Mouse (Mus musculus): ENCODE results near the gene Hist1h2bj.
"Not testable (repeated sequence)": the region's sequence is repeated elsewhere in the genome, so short reads cannot be mapped to it uniquely, and the experiment has no call there.

The Hist1h2bj gene

DNA sequence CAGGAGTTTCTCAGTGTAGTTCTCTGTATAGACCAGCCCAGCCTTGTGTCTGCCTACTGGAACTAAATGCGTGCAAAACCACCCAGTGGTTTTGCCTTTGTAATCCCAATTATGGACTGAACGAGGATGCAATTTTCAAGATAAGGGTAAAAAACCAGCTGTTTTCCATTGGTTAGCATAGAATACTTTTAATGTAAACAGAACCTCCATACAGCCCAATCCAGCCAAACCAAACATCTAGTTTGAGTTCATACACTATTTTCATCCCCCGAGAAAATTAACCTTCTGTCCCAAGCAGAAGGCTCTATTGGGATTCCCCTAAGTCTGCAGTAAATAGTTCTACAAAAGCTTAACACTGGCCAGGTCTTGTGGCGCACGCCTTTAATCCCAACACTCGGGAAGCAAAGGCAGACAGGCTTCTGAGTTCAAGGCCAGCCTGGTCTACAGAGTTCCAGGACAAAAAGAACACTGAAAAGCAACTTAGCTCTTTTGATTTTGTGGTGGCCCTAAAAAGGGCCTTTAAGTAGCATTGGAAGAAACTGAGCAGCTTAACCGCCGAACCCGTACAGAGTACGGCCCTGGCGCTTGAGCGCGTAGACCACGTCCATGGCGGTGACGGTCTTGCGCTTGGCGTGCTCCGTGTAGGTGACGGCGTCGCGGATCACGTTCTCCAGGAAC lies 2.4 kb upstream of the Hist1h2bj start:
- peak; percentile 54 for DNase-seq (ENCODE audit: low spot score)

DNA sequence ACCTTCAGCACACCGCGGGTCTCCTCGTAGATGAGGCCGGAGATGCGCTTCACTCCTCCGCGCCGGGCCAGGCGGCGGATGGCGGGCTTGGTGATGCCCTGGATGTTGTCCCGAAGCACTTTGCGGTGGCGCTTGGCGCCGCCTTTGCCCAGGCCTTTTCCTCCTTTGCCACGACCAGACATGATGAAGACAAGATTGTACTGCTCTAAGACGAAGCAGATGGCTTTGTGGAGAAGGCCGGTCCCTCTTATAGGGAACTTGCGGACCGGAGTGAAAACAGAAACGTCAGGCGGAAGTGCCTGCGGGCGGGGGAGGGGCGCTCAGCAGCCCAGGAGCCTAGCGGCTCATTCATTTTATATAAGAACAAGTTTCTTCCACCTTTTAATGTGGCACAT lies 1.9 kb upstream of the Hist1h2bj start, which contains the start of gene Hist1h4i:
Gene Hist1h4i, minus strand, starts transcription at position 221 of the 395 bp plus-strand sequence.
- peak; percentile 91 for DNase-seq (ENCODE audit: low spot score)

DNA sequence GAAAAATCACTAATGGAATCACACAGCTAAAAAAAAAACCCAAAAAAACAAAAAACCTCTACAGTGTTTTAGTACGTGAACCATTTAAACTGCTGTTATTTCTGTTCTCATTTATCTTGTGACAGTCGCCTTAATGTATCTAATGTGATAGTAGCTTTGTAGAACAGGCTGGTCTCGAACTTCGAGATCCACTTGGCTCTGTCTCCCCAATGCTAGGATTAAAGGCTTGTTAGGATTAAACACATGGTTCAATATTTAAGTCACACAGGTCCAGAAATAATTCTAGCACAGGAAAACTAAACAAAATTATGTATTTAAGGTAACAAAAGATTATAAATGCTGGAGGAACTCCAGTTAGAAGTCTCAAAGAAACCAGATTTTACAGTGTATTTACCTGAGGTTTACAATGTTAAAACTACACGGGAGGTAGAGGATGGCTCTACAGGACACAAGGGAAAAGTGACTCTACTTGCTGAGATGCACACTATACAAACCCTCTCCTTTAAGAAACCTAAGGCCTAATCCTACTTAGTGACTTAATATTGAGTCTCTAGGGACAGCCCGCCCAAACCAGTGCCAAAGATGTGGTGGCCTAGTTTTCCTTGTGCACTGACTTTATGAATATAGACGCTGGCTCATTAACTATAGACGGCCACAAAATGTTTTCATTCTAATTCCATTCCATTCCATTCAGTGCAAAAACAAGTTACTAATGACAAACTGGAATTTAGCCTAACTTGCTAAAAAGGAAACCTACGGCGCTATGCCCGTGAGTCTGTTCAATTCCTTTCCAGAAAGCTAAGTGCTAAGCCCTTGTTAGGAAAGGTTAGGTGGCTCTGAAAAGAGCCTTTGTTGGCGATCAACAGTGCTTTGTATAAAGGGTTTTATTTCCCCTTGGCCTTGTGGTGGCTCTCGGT lies 1.1 kb upstream of the Hist1h2bj start:
- peak; percentile 51 for DNase-seq (ENCODE audit: low spot score)

DNA sequence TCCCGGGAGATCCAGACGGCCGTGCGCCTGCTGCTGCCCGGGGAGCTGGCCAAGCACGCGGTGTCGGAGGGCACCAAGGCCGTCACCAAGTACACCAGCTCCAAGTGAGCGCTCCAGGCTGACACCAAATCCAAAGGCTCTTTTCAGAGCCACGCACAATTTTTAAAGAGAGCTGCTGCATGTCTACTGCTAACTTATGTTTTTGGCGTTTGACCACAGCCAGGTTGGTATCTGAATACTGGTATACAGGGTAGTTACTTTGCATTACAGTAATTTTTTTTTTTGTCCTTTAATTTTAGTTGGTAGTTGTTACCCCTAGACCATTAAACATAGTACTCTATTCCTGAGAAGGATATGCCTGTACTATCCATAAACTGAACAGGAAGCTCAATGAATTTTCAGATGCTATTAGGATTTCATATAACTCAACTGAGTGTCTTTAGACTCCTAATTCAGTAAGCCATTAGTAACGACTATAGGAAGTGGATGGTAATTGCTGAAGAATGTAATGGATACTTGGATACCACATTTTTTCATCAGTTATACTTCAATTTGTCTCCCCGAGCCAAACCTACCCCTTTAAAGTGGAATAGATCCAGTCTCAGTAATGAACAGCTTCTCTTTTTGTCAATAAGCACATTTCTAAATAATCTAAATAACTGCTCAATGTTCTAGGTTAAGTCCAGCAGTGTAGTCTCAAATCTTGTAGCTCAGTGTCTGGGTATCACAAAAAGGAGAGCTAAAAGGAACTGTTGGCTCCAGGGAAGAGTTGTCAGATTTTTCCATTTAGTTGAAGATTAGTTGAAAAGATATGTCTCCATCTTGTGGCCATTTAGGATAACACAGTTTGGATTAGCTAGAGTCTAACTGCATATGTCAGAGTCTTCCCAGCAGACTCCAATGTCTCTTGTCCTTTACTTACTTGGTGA lies 753 bp downstream of the Hist1h2bj start:
- peak; percentile 83 for DNase-seq (ENCODE audit: low spot score)

DNA sequence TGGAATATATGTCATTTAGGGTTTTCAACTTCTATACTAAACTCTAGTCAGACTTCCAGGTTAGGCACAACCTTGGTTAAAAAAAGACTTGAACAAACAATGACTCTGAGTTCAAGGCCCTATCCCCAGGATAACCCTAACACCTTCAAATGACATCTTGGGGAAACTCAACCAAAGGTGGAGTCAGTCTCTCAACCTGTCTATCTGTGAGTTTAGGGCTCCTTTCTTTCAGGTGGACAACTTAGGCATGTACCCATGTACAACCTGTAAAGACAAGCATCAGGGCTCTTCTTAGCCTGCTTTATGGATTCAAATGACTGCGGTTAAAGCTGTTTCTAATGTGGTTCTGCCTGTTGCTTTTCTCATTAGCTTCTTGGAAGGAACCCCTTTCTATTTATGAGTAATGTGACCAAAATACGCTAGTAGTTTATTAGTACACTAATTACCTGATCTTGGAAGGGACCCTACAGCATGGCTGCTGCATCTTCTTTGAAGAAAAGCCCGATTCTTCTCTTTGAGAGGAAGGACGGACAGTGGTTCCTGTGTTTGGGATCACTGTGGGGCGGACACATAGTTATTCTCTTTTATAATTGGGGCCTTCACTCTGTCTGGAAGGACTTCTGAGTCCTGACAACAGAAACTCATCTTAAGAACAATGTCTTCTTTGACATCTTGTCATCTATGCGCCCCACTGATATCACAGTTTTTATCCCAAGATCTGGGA lies 1.6 kb downstream of the Hist1h2bj start:
- DNase-seq (ENCODE audit: low spot score), result no peak

DNA sequence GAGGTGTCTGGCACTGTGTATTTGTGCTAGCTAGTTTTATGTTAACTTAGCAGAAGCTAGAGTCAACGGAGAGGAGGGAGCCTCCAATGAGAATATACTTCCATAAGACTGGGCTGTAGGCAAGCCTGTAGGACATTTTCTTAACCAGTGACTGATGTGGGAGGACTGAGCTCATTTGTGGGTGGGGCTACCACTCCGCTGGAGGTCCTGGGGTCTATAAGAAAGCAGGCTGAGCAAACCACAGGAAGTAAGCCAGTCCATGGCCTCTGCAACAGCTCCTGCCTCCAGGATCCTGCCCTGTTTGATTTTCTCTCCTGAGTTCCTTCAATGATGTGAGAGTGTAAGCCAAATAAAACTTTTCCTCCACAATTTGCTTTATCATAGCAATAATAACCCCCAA lies 2.3 kb downstream of the Hist1h2bj start:
- no peak for DNase-seq (ENCODE audit: low spot score)

DNA sequence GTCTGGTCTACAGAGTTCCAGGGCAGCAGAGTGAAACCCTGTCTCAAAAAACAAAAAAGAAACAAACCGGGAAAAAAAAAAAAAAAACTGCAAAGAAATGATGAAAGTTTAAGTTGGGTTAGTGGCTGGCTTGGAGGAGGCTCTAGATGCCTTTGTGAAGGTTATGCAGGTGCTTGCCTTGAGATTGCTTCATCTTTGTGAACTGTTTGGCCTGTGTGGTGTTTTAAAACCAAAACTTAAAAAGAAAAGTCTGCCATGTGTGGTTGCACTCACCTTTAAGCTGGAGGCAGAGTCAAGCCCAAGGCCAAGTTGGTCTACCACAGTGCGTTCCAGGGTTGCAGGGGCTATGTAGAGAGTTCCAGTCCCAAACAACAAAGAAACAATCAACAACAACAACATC lies 6.0 kb downstream of the Hist1h2bj start:
- DNase-seq (ENCODE audit: low spot score), result no peak

DNA sequence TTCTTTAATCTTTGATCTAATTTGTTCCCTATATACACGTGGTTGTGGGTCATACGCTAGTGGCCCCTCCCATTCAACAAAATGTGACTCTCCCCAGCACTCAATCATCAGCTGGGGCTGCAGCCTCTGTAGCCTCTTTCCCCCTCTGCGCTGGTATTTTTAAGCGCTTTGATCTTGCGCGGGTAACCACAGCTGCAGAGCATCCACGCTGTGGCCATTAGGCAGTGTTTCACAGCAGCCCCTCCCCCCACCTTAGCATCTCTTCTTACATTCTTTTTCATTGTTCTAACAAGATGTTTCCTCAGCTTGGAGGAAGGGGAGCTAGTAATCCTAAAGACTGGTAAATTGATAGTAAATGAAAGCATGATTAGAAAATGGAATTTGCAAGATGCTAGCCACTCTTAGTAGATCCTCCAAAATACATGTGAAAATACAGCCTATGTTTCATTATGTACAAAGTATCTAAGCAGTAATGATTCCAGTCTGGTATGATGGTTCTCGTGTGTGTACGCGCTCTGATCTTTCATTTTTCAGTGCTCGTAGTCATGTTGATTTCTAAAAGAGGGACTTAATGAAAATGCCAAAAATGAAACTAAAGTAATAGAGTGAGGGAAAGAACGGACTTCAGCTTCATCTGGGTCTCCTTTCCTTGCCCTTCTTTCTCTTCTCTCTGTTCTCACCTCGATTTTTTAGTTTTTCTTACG lies 6.9 kb downstream of the Hist1h2bj start:
- DNase-seq (ENCODE audit: low spot score), result peak; percentile 71

DNA sequence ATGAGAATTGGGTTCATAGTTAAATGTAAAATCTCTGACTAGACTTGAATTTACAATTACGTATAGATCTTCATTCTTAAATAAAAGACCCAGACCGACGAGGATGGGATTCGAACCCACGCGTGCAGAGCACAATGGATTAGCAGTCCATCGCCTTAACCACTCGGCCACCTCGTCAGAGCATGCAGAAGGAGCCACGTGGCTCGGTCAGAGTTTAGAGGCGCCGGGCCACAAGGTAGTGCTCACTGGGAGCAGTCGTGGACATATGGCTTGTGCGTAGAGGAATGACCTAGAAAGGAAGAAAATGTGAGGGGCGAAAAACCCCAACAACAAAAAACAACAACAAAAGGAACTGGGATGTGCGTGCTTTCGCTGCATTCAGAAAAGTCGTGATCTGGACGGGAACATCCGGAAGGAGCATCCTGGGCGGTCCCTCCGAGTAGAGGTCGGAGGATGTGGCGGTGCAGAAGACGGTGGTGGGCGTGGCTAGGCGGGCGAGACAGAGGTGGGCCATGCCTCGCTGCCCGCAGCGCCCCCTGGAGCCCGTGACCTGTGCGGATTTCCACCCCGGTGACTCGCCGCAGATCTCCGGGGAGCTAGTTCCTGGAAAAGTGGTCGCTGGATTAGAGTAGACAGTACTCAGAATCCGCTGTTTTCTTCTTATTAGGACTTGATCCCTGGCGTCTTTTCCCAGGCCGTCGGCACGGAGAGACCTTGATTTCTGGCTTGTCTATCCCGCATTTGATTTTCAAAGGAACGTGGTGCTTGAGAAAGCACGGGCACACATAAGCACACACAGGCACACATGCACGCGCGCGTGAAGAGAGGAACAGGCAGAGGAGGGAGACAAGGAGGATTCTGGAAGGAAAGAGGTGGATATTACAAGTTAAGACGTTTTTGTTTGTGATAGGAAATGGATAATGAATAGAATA lies 7.8 kb downstream of the Hist1h2bj start:
- DNase-seq (ENCODE audit: low spot score), result peak; percentile 95

DNA sequence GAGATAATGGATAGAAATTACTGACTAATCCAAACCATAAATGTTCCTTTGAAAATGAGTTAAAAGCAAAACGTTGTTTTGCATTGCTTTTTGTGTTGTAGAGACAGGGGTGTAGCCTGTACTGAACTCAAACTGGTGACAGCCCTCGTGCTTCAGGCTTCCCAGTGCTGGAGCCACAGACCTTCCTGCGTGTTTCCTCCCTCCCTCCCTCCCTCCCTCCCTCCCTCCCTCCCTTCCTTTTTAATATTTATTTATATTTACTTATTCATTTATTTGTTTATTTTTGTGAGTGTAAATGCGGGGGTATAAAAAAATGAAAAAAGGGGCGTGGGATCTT lies 8.5 kb downstream of the Hist1h2bj start:
- DNase-seq (ENCODE audit: low spot score), result peak; percentile 32

DNA sequence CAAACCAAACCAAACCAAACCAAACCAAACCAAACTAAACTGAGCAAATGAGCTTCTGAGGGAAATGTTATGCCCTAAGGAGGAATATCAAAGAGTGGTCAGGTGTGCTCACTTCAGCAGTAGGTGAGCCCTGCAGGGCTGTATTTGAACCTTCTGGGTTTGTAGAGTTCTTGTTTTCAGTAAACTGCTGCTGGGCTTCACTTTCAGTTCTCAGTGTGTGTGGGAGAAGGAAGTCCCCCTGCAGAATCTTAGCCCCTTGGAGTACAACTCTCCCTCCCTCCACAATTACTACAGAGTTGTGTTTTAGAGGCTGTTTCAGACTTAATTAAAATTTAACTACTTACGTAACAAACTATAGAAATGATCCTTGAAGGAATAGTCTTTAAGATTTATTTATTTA lies 10.7 kb downstream of the Hist1h2bj start:
- no peak for DNase-seq (ENCODE audit: low spot score)

DNA sequence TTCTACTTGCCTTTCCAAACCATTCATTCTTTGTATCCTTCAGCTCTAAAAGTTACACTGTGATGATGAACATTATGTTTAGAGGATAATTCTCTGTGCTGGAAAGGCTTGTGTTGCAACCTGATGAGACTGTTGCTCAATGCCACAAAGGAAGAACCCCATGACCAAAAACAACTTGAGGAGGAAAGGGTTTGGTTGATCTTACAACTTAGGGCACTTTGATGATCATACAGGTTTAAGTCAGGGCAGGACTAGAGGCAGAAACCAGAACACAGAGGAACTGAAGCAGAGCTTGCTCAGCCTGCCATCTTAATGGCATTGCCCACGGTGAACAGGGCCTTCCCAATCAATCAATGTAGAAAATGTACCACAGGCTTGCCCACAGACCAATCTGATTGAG lies 18.4 kb downstream of the Hist1h2bj start:
- no peak for DNase-seq (ENCODE audit: low spot score)

DNA sequence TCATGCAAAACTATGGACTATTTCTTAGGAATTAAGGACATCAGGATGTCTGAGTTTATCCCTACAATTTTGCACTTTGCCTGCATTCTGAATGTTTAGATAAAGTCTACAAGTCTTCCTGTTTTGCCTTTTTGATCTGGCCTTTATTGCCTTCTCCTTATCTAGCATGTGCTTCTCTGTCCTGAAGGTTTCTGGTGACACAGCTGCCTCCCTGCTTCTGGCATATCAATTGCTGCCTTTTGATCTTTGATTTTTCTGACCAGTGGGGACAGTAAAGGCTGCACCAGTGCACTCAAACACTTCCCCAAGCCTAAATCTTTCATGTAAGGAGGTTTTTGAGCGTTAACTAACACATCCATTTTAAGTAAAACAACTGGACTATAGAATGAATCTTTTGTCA lies 20.5 kb downstream of the Hist1h2bj start:
- no peak for DNase-seq (ENCODE audit: low spot score)

DNA sequence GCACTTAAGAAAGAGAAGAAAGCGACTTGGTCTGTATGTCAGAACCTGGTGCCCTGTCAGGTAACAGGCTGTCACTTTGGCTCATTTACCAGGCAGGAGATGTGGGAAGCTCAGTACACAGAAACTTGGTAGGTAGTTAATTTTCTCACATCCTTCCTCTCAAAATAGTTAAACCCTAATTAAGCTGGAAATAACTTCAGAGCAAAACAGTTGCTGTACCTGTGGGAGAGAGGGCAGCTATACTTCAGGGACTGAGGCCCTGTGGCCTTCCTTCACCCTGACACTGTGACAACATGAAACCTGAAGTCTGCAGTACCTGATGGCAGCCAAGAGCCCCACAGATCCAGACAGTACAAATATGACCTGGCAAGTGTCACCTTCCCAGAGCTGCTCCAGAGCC lies 41.1 kb downstream of the Hist1h2bj start, which contains the start of gene Vmn1r188:
Gene Vmn1r188, plus strand, starts transcription at position 301 of the 400 bp plus-strand sequence.
- not testable (repeated sequence) for DNase-seq (ENCODE audit: low spot score)

Measured in MN1 (cell line).